Mouse (Mus musculus): ENCODE measurements around the gene Scgb1a1.

DNA sequence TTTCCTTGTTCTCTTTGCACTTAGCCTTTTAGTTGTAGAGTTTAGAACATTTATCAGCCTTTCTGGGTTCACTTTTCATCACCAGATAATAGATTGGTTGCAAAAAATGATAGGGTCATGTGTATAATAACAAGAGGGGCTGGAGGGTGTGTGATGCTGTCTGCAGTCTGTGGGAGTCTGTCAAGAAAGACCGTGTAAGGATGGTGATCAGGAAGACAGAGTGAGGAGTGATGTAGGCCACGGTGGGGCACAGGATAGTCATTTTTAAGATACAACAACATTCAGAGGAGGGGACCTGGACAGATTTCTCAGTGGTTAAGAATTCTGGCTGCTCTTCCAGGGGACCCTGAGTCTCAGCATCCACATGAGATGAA lies 15.6 kb downstream of the Scgb1a1 start:
- no peak for TF ChIP-seq GATA1 (IDR thresholded peaks at IDR 0.05; ENCODE audit: borderline replicate concordance, low read length)
- no peak for TF ChIP-seq FLI1 (IDR thresholded peaks at IDR 0.05; ENCODE audit: low read length)
